Mouse (Mus musculus) c-Kit-positive CD71-positive TER-119-negative erythroid progenitor cells, embryonic 14.5 days (primary cell): ENCODE measurements around the gene Coq10a.
"Not testable (repeated sequence)": the region's sequence is repeated elsewhere in the genome, so short reads cannot be mapped to it uniquely, and the experiment has no call there.

Source experiments
- DNase-seq: peaks from one replicate; pipeline ENCODE4 v3.0.0-alpha.2; 2013; ENCODE audit warnings: low read depth

Gene Coq10a

GRCm38 (mm10) chr10:128344568-128345275, 24.1 kb downstream of the Coq10a start:
- peak; percentile 96 for DNase-seq

- no peak for DNase-seq
Observed at GRCm38 (mm10) chr10:128343436-128343835, 25.4 kb downstream of the Coq10a start.

GRCm38 (mm10) chr10:128340257-128340656, 28.5 kb downstream of the Coq10a start:
- DNase-seq = no peak

GRCm38 (mm10) chr10:128338948-128339347, 29.8 kb downstream of the Coq10a start:
- DNase-seq = no peak

- DNase-seq = no peak
Observed at GRCm38 (mm10) chr10:128338415-128338814, 30.4 kb downstream of the Coq10a start.

- peak; percentile 95 for DNase-seq
Observed at GRCm38 (mm10) chr10:128337306-128338181, 31.3 kb downstream of the Coq10a start, which contains the start of gene Cs. Gene Cs (plus strand): TSS chr10:128337734.

- DNase-seq = no peak
Observed at GRCm38 (mm10) chr10:128336597-128336996, 32.2 kb downstream of the Coq10a start.

GRCm38 (mm10) chr10:128336195-128336594, 32.6 kb downstream of the Coq10a start:
- DNase-seq = no peak

GRCm38 (mm10) chr10:128335582-128335981, 33.2 kb downstream of the Coq10a start:
- peak; percentile 93 for DNase-seq

GRCm38 (mm10) chr10:128332358-128333249, 36.2 kb downstream of the Coq10a start:
- not testable (repeated sequence) for DNase-seq

GRCm38 (mm10) chr10:128327610-128328009, 41.2 kb downstream of the Coq10a start:
- no peak for DNase-seq

GRCm38 (mm10) chr10:128326825-128327224, 42.0 kb downstream of the Coq10a start:
- DNase-seq = no peak

- no peak for DNase-seq
Observed at GRCm38 (mm10) chr10:128323516-128323915, 45.3 kb downstream of the Coq10a start.

GRCm38 (mm10) chr10:128322141-128323108, 46.4 kb downstream of the Coq10a start, which contains the start of gene Cnpy2:
Gene Cnpy2 (plus strand): TSS chr10:128322459.
- DNase-seq = no peak

GRCm38 (mm10) chr10:128321641-128322040, 47.2 kb downstream of the Coq10a start:
- DNase-seq = no peak

GRCm38 (mm10) chr10:128315578-128315977, 53.2 kb downstream of the Coq10a start:
- no peak for DNase-seq
